Mouse (Mus musculus): ENCODE results near the gene Erich3. TPM values are rescaled to one million over a fixed set of nuclear protein-coding genes. Genes with fewer than 3 reads are reported as not detected.

Gene Erich3
- polyA plus RNA-seq, 1 experiment from 2014 or later: 2.7 TPM

DNA sequence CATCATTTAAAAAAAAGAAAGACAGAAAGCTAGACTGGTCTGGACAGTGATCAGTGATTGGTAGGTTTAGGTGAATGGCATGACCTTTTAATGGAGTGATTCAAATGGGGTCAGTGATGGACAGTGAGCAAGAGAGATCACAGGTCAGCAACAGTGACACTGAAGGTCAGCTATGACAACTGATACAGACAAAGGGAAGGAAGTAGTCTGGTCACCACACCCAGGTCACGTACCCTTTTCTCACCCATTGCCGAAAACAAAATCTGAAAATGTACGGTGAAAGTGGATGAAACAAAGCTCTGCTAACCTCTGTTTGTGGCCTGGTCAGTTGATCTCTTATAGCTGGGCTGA lies 28.9 kb downstream of the Erich3 start:
- H3K36me3 ChIP-seq (ENCODE audit: control insufficient read depth, insufficient read depth, low read length): no peaks in the 10 kb centered on the region
- no peak overlapping the region for H3K27ac ChIP-seq (replicated peaks; ENCODE audit: low read depth, low read length)
- H3K9ac ChIP-seq (replicated peaks; ENCODE audit: low read length): no peak overlapping the region
- DNase-seq (no peak), ATAC-seq (ENCODE audit: low FRiP score, low TSS enrichment) (no peak; the same call in none of the 2 replicates)
- H3K4me3 ChIP-seq (replicated peaks; ENCODE audit: low read depth, low read length): no peak overlapping the region
- H3K4me1 ChIP-seq (ENCODE audit: control insufficient read depth, insufficient read depth, low read length): no peaks in the 10 kb centered on the region
- no peaks in the 10 kb centered on the region for H3K27me3 ChIP-seq (ENCODE audit: control insufficient read depth, insufficient read depth, low read length)
- 90% methylated on average over 3 of the region's 3 CpGs for WGBS
- no peak overlapping the region for H3K4me2 ChIP-seq (ENCODE audit: low read length)
- no peaks in the 10 kb centered on the region for H3K9me3 ChIP-seq (ENCODE audit: control insufficient read depth, low read length)

DNA sequence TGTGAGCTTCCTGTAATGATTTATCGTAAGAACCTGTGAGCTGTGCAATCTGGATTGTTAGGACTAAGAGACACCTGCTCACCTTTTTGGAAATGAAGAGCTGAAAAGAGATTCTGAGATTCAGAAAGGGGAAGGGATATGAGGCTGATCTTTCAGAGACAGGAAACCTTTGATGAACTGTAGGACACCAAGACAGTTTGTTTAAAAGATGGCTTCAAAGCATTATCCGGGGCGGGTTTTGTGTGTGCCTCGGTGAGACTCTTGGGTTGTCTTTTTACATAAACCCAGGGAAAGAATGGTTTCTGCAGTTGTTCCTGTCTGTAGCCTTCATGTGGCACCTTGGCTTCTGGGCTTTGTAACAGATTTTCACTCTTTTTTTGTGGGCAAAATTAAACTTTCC lies 30.2 kb downstream of the Erich3 start:
- no peak overlapping the region for H3K27ac ChIP-seq (replicated peaks; ENCODE audit: low read depth, low read length)
- no peaks in the 10 kb centered on the region for H3K36me3 ChIP-seq (ENCODE audit: control insufficient read depth, insufficient read depth, low read length)
- no peak overlapping the region for H3K9ac ChIP-seq (replicated peaks; ENCODE audit: low read length)
- DNase-seq (no peak), ATAC-seq (ENCODE audit: low FRiP score, low TSS enrichment) (no peak)
- 93% methylated on average over 4 of the region's 4 CpGs for WGBS
- no peaks in the 10 kb centered on the region for H3K27me3 ChIP-seq (ENCODE audit: control insufficient read depth, insufficient read depth, low read length)
- H3K4me3 ChIP-seq (replicated peaks; ENCODE audit: low read depth, low read length): no peak overlapping the region
- H3K9me3 ChIP-seq (ENCODE audit: control insufficient read depth, low read length): no peaks in the 10 kb centered on the region
- no peak overlapping the region for H3K4me2 ChIP-seq (ENCODE audit: low read length)
- no peaks in the 10 kb centered on the region for H3K4me1 ChIP-seq (ENCODE audit: control insufficient read depth, insufficient read depth, low read length)

DNA sequence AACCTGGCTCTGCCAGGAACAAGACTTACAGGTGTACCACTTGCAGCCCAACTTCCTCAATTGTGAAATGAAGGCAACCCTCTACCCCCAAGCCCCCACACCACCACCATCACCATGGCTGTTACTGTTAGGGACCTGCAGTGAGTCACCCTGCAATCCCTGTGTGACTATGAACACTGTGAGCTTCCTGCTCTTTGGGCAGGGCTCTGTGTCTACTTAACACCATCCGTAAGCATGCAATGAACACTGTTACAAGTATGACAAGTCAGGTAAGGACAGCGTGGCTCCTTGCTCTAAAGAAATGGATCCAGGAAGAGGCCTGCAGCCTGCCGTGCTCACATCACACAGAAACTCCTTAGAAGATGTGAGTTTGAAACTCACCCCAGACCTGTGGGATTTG lies 33.0 kb downstream of the Erich3 start:
- WGBS: 86% methylated on average over 3 of the region's 3 CpGs
- H3K27me3 ChIP-seq (ENCODE audit: control insufficient read depth, insufficient read depth, low read length): no peaks in the 10 kb centered on the region
- H3K4me1 ChIP-seq (ENCODE audit: control insufficient read depth, insufficient read depth, low read length): no peaks in the 10 kb centered on the region
- H3K9ac ChIP-seq (replicated peaks; ENCODE audit: low read length): no peak overlapping the region
- no peak for DNase-seq
- H3K9me3 ChIP-seq (ENCODE audit: control insufficient read depth, low read length): no peaks in the 10 kb centered on the region
- H3K4me3 ChIP-seq (replicated peaks; ENCODE audit: low read depth, low read length): no peak overlapping the region
- H3K4me2 ChIP-seq (ENCODE audit: low read length): no peak overlapping the region
- ATAC-seq (ENCODE audit: low FRiP score, low TSS enrichment): no peak
- no peak overlapping the region for H3K27ac ChIP-seq (replicated peaks; ENCODE audit: low read depth, low read length)
- H3K36me3 ChIP-seq (ENCODE audit: control insufficient read depth, insufficient read depth, low read length): no peaks in the 10 kb centered on the region

DNA sequence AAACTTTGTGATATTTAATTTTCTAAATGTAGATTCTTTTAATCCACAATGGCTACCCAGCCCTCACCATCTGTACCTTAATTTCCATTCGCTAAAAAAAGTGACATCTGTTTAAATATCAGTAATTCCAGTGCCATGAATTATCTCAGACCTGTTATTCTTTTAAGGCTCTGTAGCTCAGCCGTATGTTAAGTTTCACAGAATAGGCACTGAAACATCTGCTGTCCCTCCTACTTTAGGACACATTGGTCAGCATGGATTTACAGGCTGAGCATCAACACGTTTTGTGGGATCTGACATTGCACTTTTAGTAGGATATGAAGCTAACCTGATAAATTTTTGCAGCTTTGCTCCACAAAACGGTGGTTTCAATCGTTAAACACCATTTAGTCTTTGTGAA lies 35.2 kb downstream of the Erich3 start:
- 67% methylated on average over 5 of the region's 5 CpGs for WGBS
- no peak overlapping the region for H3K4me3 ChIP-seq (replicated peaks; ENCODE audit: low read depth, low read length)
- ATAC-seq (ENCODE audit: low FRiP score, low TSS enrichment): no peak

DNA sequence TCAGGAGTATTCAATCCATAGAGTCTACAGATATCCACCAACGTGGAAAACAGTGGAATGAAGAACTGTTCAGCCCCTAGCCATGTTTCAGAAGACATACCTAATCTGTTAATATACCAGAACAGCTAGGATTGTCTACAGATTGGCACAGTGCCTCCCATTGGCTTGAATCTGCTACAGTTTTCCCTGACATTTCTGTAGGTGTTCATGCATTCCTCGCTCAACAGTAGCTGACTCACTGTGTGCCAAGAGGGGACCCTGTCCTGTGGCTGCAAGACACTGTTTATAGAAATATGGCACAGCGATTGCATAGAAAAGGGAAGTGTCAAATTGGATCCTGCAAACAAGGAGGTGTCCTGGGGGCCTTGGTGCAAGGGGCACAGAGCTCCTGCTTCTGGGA lies 36.6 kb downstream of the Erich3 start:
- Histone ChIP-seq H3K27me3 (ENCODE audit: control insufficient read depth, insufficient read depth, low read length) (no peaks in the 10 kb centered on the region), H3K27ac (replicated peaks; ENCODE audit: low read depth, low read length) (no peak overlapping the region), H3K4me3 (replicated peaks; ENCODE audit: low read depth, low read length) (no peak overlapping the region), H3K36me3 (ENCODE audit: control insufficient read depth, insufficient read depth, low read length) (no peaks in the 10 kb centered on the region), H3K9ac (replicated peaks; ENCODE audit: low read length) (no peak overlapping the region), H3K9me3 (ENCODE audit: control insufficient read depth, low read length) (no peaks in the 10 kb centered on the region), H3K4me1 (ENCODE audit: control insufficient read depth, insufficient read depth, low read length) (no peaks in the 10 kb centered on the region), H3K4me2 (ENCODE audit: low read length) (no peak overlapping the region)
- no peak for ATAC-seq (ENCODE audit: low FRiP score, low TSS enrichment)
- WGBS: 84% methylated on average over 3 of the region's 3 CpGs
- DNase-seq: no peak

More for the DNA sequence above, 35.2 kb downstream of the Erich3 start:
- H3K36me3 ChIP-seq (ENCODE audit: control insufficient read depth, insufficient read depth, low read length): no peaks in the 10 kb centered on the region
- H3K27ac ChIP-seq (replicated peaks; ENCODE audit: low read depth, low read length): no peak overlapping the region
- H3K9me3 ChIP-seq (ENCODE audit: control insufficient read depth, low read length): no peaks in the 10 kb centered on the region
- H3K4me1 ChIP-seq (ENCODE audit: control insufficient read depth, insufficient read depth, low read length): no peaks in the 10 kb centered on the region
- no peak overlapping the region for H3K4me2 ChIP-seq (ENCODE audit: low read length)
- H3K9ac ChIP-seq (replicated peaks; ENCODE audit: low read length): no peak overlapping the region
- no peak for DNase-seq
- H3K27me3 ChIP-seq (ENCODE audit: control insufficient read depth, insufficient read depth, low read length): no peaks in the 10 kb centered on the region

DNA sequence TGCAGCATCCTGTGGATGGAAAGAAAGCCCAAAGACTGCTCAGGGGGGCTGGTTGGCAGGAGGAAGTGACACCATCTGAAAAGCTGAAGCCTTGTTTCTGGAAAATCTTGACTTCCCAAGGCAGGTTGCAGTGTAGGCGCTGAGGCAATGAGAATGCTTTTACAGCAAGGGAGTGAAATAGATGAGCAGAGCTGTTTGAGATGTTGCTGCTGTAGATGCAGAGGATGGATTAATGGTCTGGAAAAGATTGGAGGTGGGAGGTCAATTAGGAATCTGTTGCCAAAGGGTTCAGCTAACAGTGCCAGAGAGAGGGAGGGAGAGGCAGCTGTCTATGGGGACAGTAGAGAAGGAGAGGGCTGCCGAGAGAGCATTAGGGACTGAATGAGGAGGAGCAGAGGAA lies 37.1 kb downstream of the Erich3 start:
- Histone ChIP-seq H3K4me2 (ENCODE audit: low read length) (no peak overlapping the region), H3K9me3 (ENCODE audit: control insufficient read depth, low read length) (no peaks in the 10 kb centered on the region), H3K27ac (replicated peaks; ENCODE audit: low read depth, low read length) (no peak overlapping the region), H3K4me1 (ENCODE audit: control insufficient read depth, insufficient read depth, low read length) (no peaks in the 10 kb centered on the region), H3K9ac (replicated peaks; ENCODE audit: low read length) (no peak overlapping the region), H3K27me3 (ENCODE audit: control insufficient read depth, insufficient read depth, low read length) (no peaks in the 10 kb centered on the region), H3K4me3 (replicated peaks; ENCODE audit: low read depth, low read length) (no peak overlapping the region), H3K36me3 (ENCODE audit: control insufficient read depth, insufficient read depth, low read length) (no peaks in the 10 kb centered on the region)
- WGBS: 75% methylated on average over 2 of the region's 2 CpGs
- DNase-seq: no peak
- no peak for ATAC-seq (ENCODE audit: low FRiP score, low TSS enrichment)

DNA sequence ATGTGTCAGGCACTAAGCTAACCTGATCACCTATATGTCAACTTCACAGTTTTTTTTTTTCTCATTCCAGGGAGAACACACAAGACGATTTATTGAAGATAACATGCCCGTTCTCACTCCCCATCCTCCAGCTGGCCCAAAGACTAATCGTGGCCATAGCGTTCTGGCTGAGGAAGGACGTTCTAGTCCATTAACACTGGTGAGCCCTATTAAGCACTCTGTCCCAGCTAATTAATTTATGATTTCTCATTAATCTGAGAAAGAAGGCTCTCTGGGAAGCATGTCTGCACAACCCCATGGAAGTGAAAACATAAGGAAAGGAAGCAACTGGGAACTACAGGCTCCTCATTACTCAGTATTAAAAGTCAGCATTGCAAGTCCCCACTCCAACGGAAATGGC lies 41.1 kb downstream of the Erich3 start:
- 88% methylated on average over 6 of the region's 6 CpGs for WGBS

DNA sequence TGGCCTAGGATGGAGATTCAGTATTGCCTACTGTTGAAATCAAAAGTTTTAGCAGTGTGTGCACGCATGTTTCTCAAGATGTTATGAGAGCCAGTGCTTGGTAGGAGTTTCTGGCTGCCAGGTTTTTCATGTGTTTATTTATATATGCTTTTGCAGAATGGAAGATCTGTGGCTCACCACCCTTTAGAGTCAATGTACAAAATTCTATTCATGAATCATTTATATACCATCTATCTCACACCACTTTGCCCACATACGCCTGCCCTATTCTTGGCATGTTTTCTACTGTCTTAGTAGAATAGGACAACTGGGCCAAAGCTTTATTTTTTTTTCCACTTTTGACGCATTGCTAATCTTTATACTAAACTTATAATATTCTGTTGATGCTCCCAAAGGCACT lies 44.5 kb downstream of the Erich3 start:
- H3K9ac ChIP-seq (replicated peaks; ENCODE audit: low read length): no peak overlapping the region
- no peaks in the 10 kb centered on the region for H3K36me3 ChIP-seq (ENCODE audit: control insufficient read depth, insufficient read depth, low read length)
- H3K27me3 ChIP-seq (ENCODE audit: control insufficient read depth, insufficient read depth, low read length): no peaks in the 10 kb centered on the region
- DNase-seq (no peak), ATAC-seq (ENCODE audit: low FRiP score, low TSS enrichment) (no peak)
- H3K4me1 ChIP-seq (ENCODE audit: control insufficient read depth, insufficient read depth, low read length): no peaks in the 10 kb centered on the region
- WGBS: 92% methylated on average over 3 of the region's 3 CpGs
- H3K9me3 ChIP-seq (ENCODE audit: control insufficient read depth, low read length): no peaks in the 10 kb centered on the region
- no peak overlapping the region for H3K4me3 ChIP-seq (replicated peaks; ENCODE audit: low read depth, low read length)
- no peak overlapping the region for H3K4me2 ChIP-seq (ENCODE audit: low read length)
- no peak overlapping the region for H3K27ac ChIP-seq (replicated peaks; ENCODE audit: low read depth, low read length)

More for the DNA sequence above, 41.1 kb downstream of the Erich3 start:
- Histone ChIP-seq H3K36me3 (ENCODE audit: control insufficient read depth, insufficient read depth, low read length) (no peaks in the 10 kb centered on the region), H3K4me2 (ENCODE audit: low read length) (no peak overlapping the region), H3K9me3 (ENCODE audit: control insufficient read depth, low read length) (no peaks in the 10 kb centered on the region), H3K9ac (replicated peaks; ENCODE audit: low read length) (no peak overlapping the region), H3K27ac (replicated peaks; ENCODE audit: low read depth, low read length) (no peak overlapping the region), H3K27me3 (ENCODE audit: control insufficient read depth, insufficient read depth, low read length) (no peaks in the 10 kb centered on the region), H3K4me1 (ENCODE audit: control insufficient read depth, insufficient read depth, low read length) (no peaks in the 10 kb centered on the region), H3K4me3 (replicated peaks; ENCODE audit: low read depth, low read length) (no peak overlapping the region)
- ATAC-seq (ENCODE audit: low FRiP score, low TSS enrichment) (no peak), DNase-seq (no peak)

DNA sequence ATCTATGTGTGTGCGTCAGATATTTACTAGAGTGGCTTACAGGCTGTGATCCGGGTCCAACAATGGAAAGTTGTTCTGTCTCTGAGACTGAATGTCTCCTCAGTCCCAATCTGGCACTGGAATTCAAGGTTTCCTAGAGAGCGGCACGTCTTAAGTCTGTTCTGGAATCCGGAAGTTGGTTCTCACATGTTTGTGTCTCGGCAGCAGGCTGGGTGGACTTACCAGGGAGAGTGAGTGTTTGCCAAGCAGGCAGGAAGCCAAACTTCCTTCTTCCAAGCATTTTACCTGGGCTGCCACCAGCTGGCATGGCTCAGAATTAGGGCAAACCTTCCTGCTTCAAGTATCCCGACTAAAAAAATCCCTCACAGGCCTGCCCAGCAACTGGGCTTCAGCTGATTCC lies 59.5 kb downstream of the Erich3 start:
- Histone ChIP-seq H3K9ac (replicated peaks; ENCODE audit: low read length) (no peak overlapping the region), H3K4me2 (ENCODE audit: low read length) (no peak overlapping the region), H3K27me3 (ENCODE audit: control insufficient read depth, insufficient read depth, low read length) (no peaks in the 10 kb centered on the region), H3K4me3 (replicated peaks; ENCODE audit: low read depth, low read length) (no peak overlapping the region), H3K4me1 (ENCODE audit: control insufficient read depth, insufficient read depth, low read length) (no peaks in the 10 kb centered on the region), H3K9me3 (ENCODE audit: control insufficient read depth, low read length) (no peaks in the 10 kb centered on the region), H3K27ac (replicated peaks; ENCODE audit: low read depth, low read length) (no peak overlapping the region), H3K36me3 (ENCODE audit: control insufficient read depth, insufficient read depth, low read length) (no peaks in the 10 kb centered on the region)
- WGBS: 82% methylated on average over 7 of the region's 7 CpGs
- DNase-seq (peak; percentile 20), ATAC-seq (ENCODE audit: low FRiP score, low TSS enrichment) (no peak)

Measured in midbrain, embryonic 14.5 days (tissue).